Mouse (Mus musculus) testis, adult 2 months (tissue): Measurements from ENCODE around the gene Slc38a7.

Experiments
- CTCF ChIP-seq: fragments of 200-500 bp; IDR thresholded peaks from 2 replicates; pipeline ENCODE4 v1.5.1; 2012; ENCODE audit warnings: low read depth, mild to moderate bottlenecking, inconsistent platforms, low read length, moderate library complexity; ENCODE audit not compliant: control insufficient read depth, insufficient read depth, insufficient replicate concordance
- POLR2A ChIP-seq: fragments of 200-500 bp; IDR thresholded peaks from 2 replicates; pipeline ENCODE4 v1.6.1; 2012; ENCODE audit warnings: low read depth, mild to moderate bottlenecking, inconsistent platforms, low read length, moderate library complexity; ENCODE audit not compliant: control insufficient read depth

- TF ChIP-seq CTCF (no peak), POLR2A (no peak)
Observed at GRCm38 (mm10) chr8:95881576-95881975, 28.2 kb upstream of the Slc38a7 start.
